Comparison of ENCODE assay signal across 8 mouse cellular contexts in genomic region chr10:111519620-111520370, GRCm38 (mm10). TPM values are rescaled to one million over a fixed set of nuclear protein-coding genes. Genes with fewer than 3 reads are reported as not detected.
DNase-seq lines count a peak whose midpoint lies in the region; ATAC-seq lines count a peak whose summit lies in the region.

No protein-coding gene starts in this region.

- peak; percentile 79 for ATAC-seq in heart, embryonic 14.5 days (ENCODE audit: insufficient number of reproducible peaks, insufficient read depth, low FRiP score, low read depth)
- ATAC-seq in limb, embryonic 13.5 days (ENCODE audit: low FRiP score, low read depth) = no peak

- no peaks in the 10 kb centered on the region for H3K27me3 ChIP-seq in heart, embryonic 14.5 days (ENCODE audit: control insufficient read depth, insufficient read depth, low read length)
- H3K27me3 ChIP-seq in limb, embryonic 13.5 days = no peaks in the 10 kb centered on the region

- WGBS in heart, embryonic 14.5 days = 21% methylated on average over 24 of the region's 24 CpGs
- whole genome bisulfite sequencing in limb, embryonic 13.5 days = 62% methylated on average over 24 of the region's 24 CpGs

- H3K36me3 ChIP-seq in heart, embryonic 14.5 days (ENCODE audit: control insufficient read depth, insufficient read depth, low read length) = no peaks in the 10 kb centered on the region
- no peaks in the 10 kb centered on the region for H3K36me3 ChIP-seq in limb, embryonic 13.5 days

- H3K4me1 ChIP-seq in heart, embryonic 14.5 days (ENCODE audit: control insufficient read depth in 2 of 2, insufficient read depth in 2 of 2, low read length in 2 of 2) = peaks cover 18 to 40% of the 10 kb centered on the region in 2 experiments
- H3K4me1 ChIP-seq in limb, embryonic 13.5 days = peaks cover 51% of the 10 kb centered on the region

- DNase-seq in adrenal gland, postnatal 36 days = peak; percentile 63 to 73
- DNase-seq in adrenal gland, adult 8-10 months = no peak
- peak; percentile 60 for DNase-seq in cerebellum, adult 8-10 months
- DNase-seq in spleen, postnatal 4 days (ENCODE audit: low spot score in 2 of 2) = no peak
- no peak for DNase-seq in left cerebral cortex, adult 18-20 months (ENCODE audit: low spot score in 2 of 2)
- DNase-seq in B cell, adult 2 months = no peak

- H3K4me2 ChIP-seq in heart, embryonic 14.5 days (ENCODE audit: low read length) = peak overlapping the region; percentile 62
- H3K4me2 ChIP-seq in limb, embryonic 13.5 days (replicated peaks) = peak overlapping the region; percentile 38; the same call in 1 of the 2 replicates

- peak overlapping the region; percentile 67 for H3K9ac ChIP-seq in heart, embryonic 14.5 days (ENCODE audit: low read length)
- H3K9ac ChIP-seq in limb, embryonic 13.5 days = no peak overlapping the region

- H3K9me3 ChIP-seq in heart, embryonic 14.5 days (ENCODE audit: control insufficient read depth, low read length) = no peaks in the 10 kb centered on the region
- H3K9me3 ChIP-seq in limb, embryonic 13.5 days = no peaks in the 10 kb centered on the region

- peak overlapping the region; percentile 0 to 33 for H3K4me3 ChIP-seq in heart, embryonic 14.5 days (ENCODE audit: control insufficient read depth in 1 of 2, insufficient read depth in 1 of 2, low read depth in 1 of 2, low read length in 2 of 2)
- no peak overlapping the region for H3K4me3 ChIP-seq in limb, embryonic 13.5 days

- H3K27ac ChIP-seq in heart, embryonic 14.5 days (replicated peaks in 1 of 2; ENCODE audit: control insufficient read depth in 1 of 2, insufficient read depth in 1 of 2, low read depth in 2 of 2, low read length in 2 of 2) = peak overlapping the region; percentile 31 to 87
- no peak overlapping the region for H3K27ac ChIP-seq in limb, embryonic 13.5 days

RNA-seq across cellular contexts. Expression of gene Phlda1, which starts 13.7 kb away (rescaled TPM):
- 100 to 1,000 TPM; 120 to 126 TPM for total RNA-seq in adrenal gland, postnatal 36 days (2021)
- total RNA-seq in adrenal gland, adult 8-10 months (2022) = 100 to 1,000 TPM in 1 of 4 experiments, 10 to 100 TPM in 3; 57.2 to 195 (median 76.9) TPM
- 19.3 and 23.3 TPM in 2 replicates for polyA plus RNA-seq in heart, embryonic 14.5 days (2014; fragmentation: Nextera tagmentation; extraction: Ambion mirVana)
- polyA plus RNA-seq in limb, embryonic 13.5 days (2015; fragmentation: Nextera tagmentation; extraction: Ambion mirVana) = 42.2 and 43.9 TPM in 2 replicates
- total RNA-seq in left cerebral cortex, adult 18-20 months (2021) = 10 to 100 TPM; 39.6 to 40.9 TPM

RNA-seq across cellular contexts. Expression of gene Nap1l1, which starts 46.8 kb away (rescaled TPM):
- 100 to 1,000 TPM; 140 to 149 TPM for total RNA-seq in adrenal gland, postnatal 36 days (2021)
- total RNA-seq in adrenal gland, adult 8-10 months (2022) = 100 to 1,000 TPM; 120 to 143 (median 133) TPM
- polyA plus RNA-seq in heart, embryonic 14.5 days (2014; fragmentation: Nextera tagmentation; extraction: Ambion mirVana) = 124 and 133 TPM in 2 replicates
- 283 and 285 TPM in 2 replicates for polyA plus RNA-seq in limb, embryonic 13.5 days (2015; fragmentation: Nextera tagmentation; extraction: Ambion mirVana)
- 100 to 1,000 TPM; 234 to 248 TPM for total RNA-seq in left cerebral cortex, adult 18-20 months (2021)

Comparison
In these comparisons a context has a peak if more than half of its experiments do, and no peak if none do; other contexts are left out.
1. DNase-seq: peak in adrenal gland, postnatal 36 days (2 of 2) and cerebellum, adult 8-10 months (single experiment); none in adrenal gland, adult 8-10 months (single experiment), spleen, postnatal 4 days (0 of 2), left cerebral cortex, adult 18-20 months (0 of 2) and B cell, adult 2 months (0 of 2).